Mouse (Mus musculus) large intestine, adult 2 months (tissue): ENCODE results near the gene Tbc1d32. TPM values are rescaled to one million over a fixed set of nuclear protein-coding genes. Genes with fewer than 3 reads are reported as not detected.

Experiments used
- DNase-seq: peaks from one replicate; pipeline ENCODE4 v3.0.0-alpha.2; 2012; ENCODE audit warnings: low read depth, low spot score
- WGBS: fragments of 180-500 bp; shearing (Covaris S2); methylation state at CpG from one replicate; pipeline ENCODE4 v1.1.7; 2018; 5-methylcytosine and 5-hydroxymethylcytosine counted together
- polyA plus RNA-seq: library from polyadenylated mRNA; depleted of rRNA; stranded (reverse); fragments of >200 nt; gene quantifications from 2 replicates; pipeline ENCODE4 v1.2.3, GENCODE M21; 2012

Gene Tbc1d32
- polyA plus RNA-seq, 1 experiment, result 0.33 TPM

DNA sequence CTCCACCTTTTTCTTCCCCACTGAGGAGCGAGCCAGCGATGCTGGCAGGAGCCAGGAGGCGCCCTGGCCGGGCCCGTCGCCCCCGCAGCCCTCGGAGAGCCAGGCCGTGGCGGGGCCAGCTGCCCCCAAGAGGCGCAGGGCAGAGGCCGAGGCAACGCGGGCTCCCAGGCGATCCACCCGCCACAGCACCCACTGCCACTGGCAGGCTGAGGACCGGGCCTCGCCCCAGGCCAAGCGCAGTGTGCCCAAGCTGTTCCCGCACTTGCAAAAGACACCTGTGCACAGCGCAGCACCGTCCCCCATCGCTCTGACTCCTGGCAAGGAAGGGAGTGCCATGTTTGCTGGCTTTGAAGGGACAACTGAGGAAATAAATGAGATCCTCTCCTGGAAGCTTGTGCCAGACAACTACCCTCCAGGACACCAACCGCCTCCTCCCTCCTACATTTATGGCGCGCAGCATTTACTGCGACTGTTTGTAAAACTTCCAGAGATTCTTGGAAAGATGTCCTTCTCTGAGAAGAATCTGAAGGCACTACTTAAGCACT, 112.8 kb downstream of the Tbc1d32 start:
- WGBS, result 42% methylated on average over 27 of the region's 27 CpGs
- no peak for DNase-seq

GRCm38 (mm10) chr10:56114951-56115635, 113.4 kb downstream of the Tbc1d32 start:
- WGBS, result 17% methylated on average over 50 of the region's 50 CpGs
- no peak for DNase-seq

- 28% methylated on average over 1 of the region's 1 CpGs for WGBS
Measured at GRCm38 (mm10) chr10:56106996-56107334, 121.5 kb downstream of the Tbc1d32 start.

DNA sequence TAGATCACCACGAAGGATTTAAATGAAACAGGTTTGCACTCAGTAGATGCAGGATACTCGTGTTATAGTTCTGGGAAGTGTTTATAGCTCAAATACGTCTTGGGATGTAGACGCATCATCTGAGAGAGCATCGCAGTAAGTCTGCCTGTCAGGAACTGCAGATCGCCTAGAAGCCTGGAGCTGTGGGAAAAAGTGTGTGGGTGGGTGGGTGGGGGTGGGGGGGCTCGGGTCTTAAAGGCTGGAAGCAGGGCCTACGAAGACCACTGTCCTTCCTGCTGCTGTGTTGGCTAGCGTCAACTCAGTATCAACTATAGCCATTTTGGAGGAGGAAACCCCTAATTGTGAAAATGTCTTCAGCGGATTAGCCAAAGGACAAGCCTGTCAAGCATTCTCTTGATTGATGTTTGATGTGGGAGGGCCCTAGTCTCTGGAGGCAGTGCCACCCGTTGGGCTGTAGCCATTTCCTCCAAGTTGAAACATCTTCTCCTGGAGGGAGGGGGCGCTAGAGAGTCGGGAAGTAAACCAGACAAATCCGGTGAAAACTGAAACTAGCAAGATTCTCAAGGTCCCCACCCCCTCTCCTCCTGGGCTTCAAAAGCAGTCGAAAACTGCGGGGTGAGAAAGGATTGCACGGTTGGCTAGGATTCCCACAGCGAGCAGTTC, 122.0 kb downstream of the Tbc1d32 start, which contains the start of gene Msl3l2:
Msl3l2 (plus strand) TSS at position 585 of the 663 bp plus-strand sequence.
- 33% methylated on average over 18 of the region's 18 CpGs for whole genome bisulfite sequencing
- DNase-seq, result peak; percentile 14

More at GRCm38 (mm10) chr10:56106996-56107334, 121.5 kb downstream of the Tbc1d32 start:
- no peak for DNase-seq

- DNase-seq, result no peak
- WGBS, result 84% methylated on average over 3 of the region's 3 CpGs
Measured at GRCm38 (mm10) chr10:56099641-56100310, 128.7 kb downstream of the Tbc1d32 start.

- DNase-seq, result no peak
Measured at GRCm38 (mm10) chr10:56099126-56099525, 129.4 kb downstream of the Tbc1d32 start.

GRCm38 (mm10) chr10:56096757-56097156, 131.7 kb downstream of the Tbc1d32 start:
- DNase-seq, result no peak

More at GRCm38 (mm10) chr10:56099126-56099525, 129.4 kb downstream of the Tbc1d32 start:
- 71% methylated on average over 3 of the region's 3 CpGs for WGBS

DNA sequence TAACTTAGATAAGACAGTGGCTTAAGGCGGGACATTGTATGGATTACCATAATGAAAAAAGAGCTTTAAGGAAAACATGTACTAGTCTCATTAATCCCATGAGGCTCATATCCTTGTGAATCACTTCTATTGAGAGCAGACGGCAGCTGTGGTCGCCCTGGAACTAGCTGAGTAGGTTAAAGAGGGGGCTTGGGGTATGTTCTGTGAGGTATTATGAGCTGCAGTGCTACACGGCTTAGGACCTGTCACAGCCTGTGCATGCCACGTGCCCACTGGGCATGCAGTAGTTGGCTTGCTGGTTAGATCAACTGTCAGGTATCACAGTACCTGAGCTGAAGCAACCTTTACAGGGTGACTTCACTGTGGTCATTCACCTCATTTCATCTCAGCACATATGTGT, 133.9 kb downstream of the Tbc1d32 start:
- 91% methylated on average over 5 of the region's 5 CpGs for WGBS

DNA sequence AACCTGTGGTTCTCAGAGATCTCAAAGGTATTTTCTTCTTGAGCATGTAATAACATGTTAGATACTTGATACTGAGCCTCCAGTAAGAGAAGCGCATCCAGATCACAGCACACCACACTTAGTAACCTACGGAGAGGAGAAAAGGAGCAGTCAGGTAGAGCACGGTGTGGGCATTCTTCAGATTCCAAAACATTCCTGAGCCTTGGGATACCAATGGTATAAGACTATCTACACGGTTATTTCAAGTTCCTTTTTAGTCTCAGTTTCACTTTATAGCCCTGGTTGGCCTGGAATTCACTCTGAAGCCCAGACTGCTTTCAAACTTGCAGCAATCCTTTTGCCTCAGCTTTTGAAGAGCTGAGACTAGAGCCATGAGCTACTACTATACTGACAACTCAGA, 138.8 kb downstream of the Tbc1d32 start:
- WGBS, result 75% methylated on average over 4 of the region's 4 CpGs
- no peak for DNase-seq

More for the DNA sequence above, 133.9 kb downstream of the Tbc1d32 start:
- DNase-seq, result no peak

GRCm38 (mm10) chr10:56062746-56063145, 165.7 kb downstream of the Tbc1d32 start:
- no peak for DNase-seq
- WGBS, result 87% methylated on average over 2 of the region's 2 CpGs

GRCm38 (mm10) chr10:56061238-56061830, 167.2 kb downstream of the Tbc1d32 start:
- DNase-seq, result no peak
- 85% methylated on average over 2 of the region's 2 CpGs for WGBS

GRCm38 (mm10) chr10:56058979-56059422, 169.5 kb downstream of the Tbc1d32 start:
- WGBS, result 77% methylated on average over 3 of the region's 3 CpGs
- DNase-seq, result no peak

- DNase-seq, result no peak
Measured at GRCm38 (mm10) chr10:56025400-56025799, 203.1 kb downstream of the Tbc1d32 start.

DNA sequence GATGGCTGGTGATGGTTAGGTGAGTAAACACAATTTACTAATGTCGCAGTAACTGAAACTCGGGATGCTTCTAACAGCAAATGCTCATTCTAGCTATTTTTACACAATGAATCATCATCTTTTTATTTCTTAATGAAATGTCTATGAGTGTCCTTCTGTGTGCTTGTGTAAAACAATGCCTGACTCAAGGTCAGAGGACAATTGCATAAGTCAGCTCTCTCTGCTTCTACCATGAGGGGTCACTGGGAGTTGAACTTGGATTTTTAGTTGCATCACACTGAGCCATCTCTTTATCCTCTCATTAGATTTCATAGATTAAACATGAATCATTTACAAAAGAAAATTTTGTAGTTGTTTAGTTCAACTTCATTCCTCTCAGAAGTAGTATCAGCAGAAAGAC, 203.9 kb downstream of the Tbc1d32 start:
- DNase-seq, result no peak
- WGBS, result 87% methylated on average over 2 of the region's 2 CpGs

DNA sequence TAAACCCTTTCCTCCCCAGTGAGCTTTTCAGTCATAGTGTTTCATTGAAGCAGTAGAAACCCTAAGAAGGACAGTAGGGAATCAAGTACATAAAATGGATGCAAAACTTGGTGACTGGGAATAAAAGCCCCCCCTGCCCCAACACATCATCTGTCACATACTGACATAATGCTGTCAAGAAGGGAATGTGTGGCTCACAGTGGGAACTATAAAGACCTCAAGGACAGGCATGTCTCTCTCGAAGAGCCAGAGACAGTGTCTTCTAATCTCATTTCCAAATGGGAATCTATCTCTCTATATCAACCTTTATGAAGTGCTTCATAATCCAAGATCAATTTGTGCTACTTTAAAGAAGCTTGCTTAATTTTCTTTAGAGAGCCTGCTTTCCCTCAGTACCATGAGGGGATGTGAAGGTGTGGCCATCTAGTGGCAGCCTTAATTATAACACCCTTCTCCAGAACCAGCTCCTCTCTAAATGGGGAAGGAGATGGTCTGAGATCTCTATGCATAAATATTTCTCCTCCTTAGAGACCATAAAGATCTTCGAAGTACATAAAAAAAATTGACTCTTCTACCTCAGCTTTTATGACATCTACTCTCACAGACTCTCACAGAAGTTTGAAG, 248.5 kb downstream of the Tbc1d32 start:
- WGBS, result 28% methylated on average over 2 of the region's 2 CpGs

GRCm38 (mm10) chr10:55978001-55978400, 250.5 kb downstream of the Tbc1d32 start:
- WGBS, result 66% methylated on average over 7 of the region's 7 CpGs
- no peak for DNase-seq

More for the DNA sequence above, 248.5 kb downstream of the Tbc1d32 start:
- DNase-seq, result no peak
